Mouse (Mus musculus) urinary bladder, postnatal 25 days (tissue): Measurements from ENCODE around the gene Tph1.

Experiments used
- DNase-seq: peaks from one replicate; pipeline ENCODE4 v3.0.0; 2022; ENCODE audit warnings: low spot score

Gene Tph1

DNA sequence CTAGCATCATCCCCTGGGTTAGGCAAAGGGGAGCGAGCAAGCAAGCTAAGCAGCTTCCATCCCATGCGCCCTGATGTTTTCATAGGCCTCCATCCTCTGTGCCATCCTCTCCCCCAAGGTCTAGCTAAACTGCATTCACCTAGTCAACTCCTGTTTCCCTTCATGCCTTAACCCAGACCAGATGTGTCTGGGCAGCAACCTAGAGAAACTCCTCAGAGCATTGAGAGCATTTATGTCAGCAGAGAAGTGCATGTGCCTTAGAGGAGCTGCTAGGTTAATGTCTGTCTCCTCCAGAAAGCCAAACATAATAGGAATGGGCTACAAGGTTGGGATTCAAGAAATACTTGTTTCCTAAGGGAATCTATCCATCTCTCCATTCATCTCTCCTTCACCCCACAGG lies 75.3 kb downstream of the Tph1 start:
- no peak for DNase-seq
